Mouse (Mus musculus): ENCODE measurements around the gene Zfp704. TPM values are rescaled to one million over a fixed set of nuclear protein-coding genes. Genes with fewer than 3 reads are reported as not detected.

Zfp704 gene
- polyA plus RNA-seq (2012; rRNA removed) (13.4 and 13.8 TPM in 2 replicates), polyA plus RNA-seq (2014; fragmentation: Nextera tagmentation; extraction: Ambion mirVana) (13.4 and 14.3 TPM in 2 replicates)

GRCm38 (mm10) chr3:9609581-9610341 lies at the start of gene Zfp704:
TSS of gene Zfp704 (minus strand) at chr3:9610085.
- Histone ChIP-seq H3K4me2 (replicated peaks; ENCODE audit: low read depth, low read length, severe bottlenecking) (peak within 1 kb of the TSS; percentile 86), H3K27me3 (ENCODE audit: control insufficient read depth, insufficient read depth, low read length) (no peaks in the 10 kb centered on the region), H3K9ac (ENCODE audit: low read depth, low read length, severe bottlenecking) (peak within 1 kb of the TSS; percentile 90), H3K27ac (replicated peaks; ENCODE audit: low read depth, low read length) (peak within 1 kb of the TSS; percentile 94), H3K36me3 (ENCODE audit: control insufficient read depth, insufficient read depth, low read length) (no peaks in the 10 kb centered on the region), H3K4me1 (ENCODE audit: control insufficient read depth, insufficient read depth, low read length) (peaks cover 14% of the 10 kb centered on the region; the same call in 1 of the 2 replicates), H3K9me3 (ENCODE audit: control insufficient read depth, low read length) (no peaks in the 10 kb centered on the region), H3K4me3 (replicated peaks; ENCODE audit: low read length) (peak within 1 kb of the TSS; percentile 84)
- 0 out of 2 replicates have a peak, but pooled peaks have one; percentile 42 for TF ChIP-seq POLR2A (IDR thresholded peaks at IDR 0.05; ENCODE audit: borderline replicate concordance, extremely low read depth, insufficient read depth, insufficient read length)
- ATAC-seq (ENCODE audit: low FRiP score, low read depth) = peak; percentile 87
- peak; percentile 93 for DNase-seq (ENCODE audit: low spot score)
- WGBS = 0% methylated on average over 32 of the region's 97 CpGs

- Histone ChIP-seq H3K27me3 (ENCODE audit: control insufficient read depth, insufficient read depth, low read length) (no peaks in the 10 kb centered on the region), H3K36me3 (ENCODE audit: control insufficient read depth, insufficient read depth, low read length) (no peaks in the 10 kb centered on the region), H3K4me2 (replicated peaks; ENCODE audit: low read depth, low read length, severe bottlenecking) (no peak overlapping the region), H3K9me3 (ENCODE audit: control insufficient read depth, low read length) (no peaks in the 10 kb centered on the region), H3K4me3 (replicated peaks; ENCODE audit: low read length) (no peak overlapping the region), H3K27ac (replicated peaks; ENCODE audit: low read depth, low read length) (no peak overlapping the region), H3K4me1 (ENCODE audit: control insufficient read depth, insufficient read depth, low read length) (no peaks in the 10 kb centered on the region), H3K9ac (ENCODE audit: low read depth, low read length, severe bottlenecking) (no peak overlapping the region)
- 85% methylated on average over 10 of the region's 10 CpGs for WGBS
- TF ChIP-seq POLR2A (IDR thresholded peaks at IDR 0.05; ENCODE audit: borderline replicate concordance, extremely low read depth, insufficient read depth, insufficient read length) = no peak
- DNase-seq (ENCODE audit: low spot score) = no peak
- ATAC-seq (ENCODE audit: low FRiP score, low read depth) = no peak
Measured at GRCm38 (mm10) chr3:9633036-9634005, 23.4 kb upstream of the Zfp704 start.

GRCm38 (mm10) chr3:9629951-9630350 lies 20.1 kb upstream of the Zfp704 start:
- Histone ChIP-seq H3K4me2 (replicated peaks; ENCODE audit: low read depth, low read length, severe bottlenecking) (peak overlapping the region; percentile 38), H3K27me3 (ENCODE audit: control insufficient read depth, insufficient read depth, low read length) (no peaks in the 10 kb centered on the region), H3K4me1 (ENCODE audit: control insufficient read depth, insufficient read depth, low read length) (no peaks in the 10 kb centered on the region), H3K27ac (replicated peaks; ENCODE audit: low read depth, low read length) (no peak overlapping the region), H3K4me3 (replicated peaks; ENCODE audit: low read length) (no peak overlapping the region; the same call in 1 of the 2 replicates), H3K36me3 (ENCODE audit: control insufficient read depth, insufficient read depth, low read length) (no peaks in the 10 kb centered on the region), H3K9ac (ENCODE audit: low read depth, low read length, severe bottlenecking) (peak overlapping the region; percentile 49), H3K9me3 (ENCODE audit: control insufficient read depth, low read length) (no peaks in the 10 kb centered on the region)
- WGBS = 13% methylated on average over 17 of the region's 17 CpGs
- no peak for ATAC-seq (ENCODE audit: low FRiP score, low read depth)
- DNase-seq (ENCODE audit: low spot score) = peak; percentile 35
- no peak for TF ChIP-seq POLR2A (IDR thresholded peaks at IDR 0.05; ENCODE audit: borderline replicate concordance, extremely low read depth, insufficient read depth, insufficient read length)

- no peaks in the 10 kb centered on the region for H3K4me1 ChIP-seq (ENCODE audit: control insufficient read depth, insufficient read depth, low read length)
- DNase-seq (ENCODE audit: low spot score) (no peak), ATAC-seq (ENCODE audit: low FRiP score, low read depth) (no peak)
- H3K4me2 ChIP-seq (replicated peaks; ENCODE audit: low read depth, low read length, severe bottlenecking) = no peak overlapping the region
- H3K36me3 ChIP-seq (ENCODE audit: control insufficient read depth, insufficient read depth, low read length) = no peaks in the 10 kb centered on the region
- no peak overlapping the region for H3K9ac ChIP-seq (ENCODE audit: low read depth, low read length, severe bottlenecking)
- no peak overlapping the region for H3K4me3 ChIP-seq (replicated peaks; ENCODE audit: low read length)
- 65% methylated on average over 4 of the region's 4 CpGs for WGBS
- no peak overlapping the region for H3K27ac ChIP-seq (replicated peaks; ENCODE audit: low read depth, low read length)
- H3K27me3 ChIP-seq (ENCODE audit: control insufficient read depth, insufficient read depth, low read length) = no peaks in the 10 kb centered on the region
- TF ChIP-seq POLR2A (IDR thresholded peaks at IDR 0.05; ENCODE audit: borderline replicate concordance, extremely low read depth, insufficient read depth, insufficient read length) = no peak
- no peaks in the 10 kb centered on the region for H3K9me3 ChIP-seq (ENCODE audit: control insufficient read depth, low read length)
Measured at GRCm38 (mm10) chr3:9628041-9628440, 18.2 kb upstream of the Zfp704 start.

GRCm38 (mm10) chr3:9626149-9626548 lies 16.3 kb upstream of the Zfp704 start:
- no peak for TF ChIP-seq POLR2A (IDR thresholded peaks at IDR 0.05; ENCODE audit: borderline replicate concordance, extremely low read depth, insufficient read depth, insufficient read length)
- WGBS = 53% methylated on average over 5 of the region's 5 CpGs
- H3K4me2 ChIP-seq (replicated peaks; ENCODE audit: low read depth, low read length, severe bottlenecking) = no peak overlapping the region
- H3K9ac ChIP-seq (ENCODE audit: low read depth, low read length, severe bottlenecking) = no peak overlapping the region
- H3K4me1 ChIP-seq (ENCODE audit: control insufficient read depth, insufficient read depth, low read length) = no peaks in the 10 kb centered on the region
- no peak overlapping the region for H3K27ac ChIP-seq (replicated peaks; ENCODE audit: low read depth, low read length)
- H3K4me3 ChIP-seq (replicated peaks; ENCODE audit: low read length) = no peak overlapping the region
- no peaks in the 10 kb centered on the region for H3K36me3 ChIP-seq (ENCODE audit: control insufficient read depth, insufficient read depth, low read length)
- H3K9me3 ChIP-seq (ENCODE audit: control insufficient read depth, low read length) = no peaks in the 10 kb centered on the region
- no peaks in the 10 kb centered on the region for H3K27me3 ChIP-seq (ENCODE audit: control insufficient read depth, insufficient read depth, low read length)
- ATAC-seq (ENCODE audit: low FRiP score, low read depth) (no peak), DNase-seq (ENCODE audit: low spot score) (no peak)
